Mouse (Mus musculus): Measurements from ENCODE around the gene Tnfrsf11a. TPM values are rescaled to one million over a fixed set of nuclear protein-coding genes. Genes with fewer than 3 reads are reported as not detected.

Tnfrsf11a gene
- 0.51 and 0.69 TPM in 2 replicates for polyA plus RNA-seq (2014; fragmentation: Nextera tagmentation; extraction: Ambion mirVana)

DNA sequence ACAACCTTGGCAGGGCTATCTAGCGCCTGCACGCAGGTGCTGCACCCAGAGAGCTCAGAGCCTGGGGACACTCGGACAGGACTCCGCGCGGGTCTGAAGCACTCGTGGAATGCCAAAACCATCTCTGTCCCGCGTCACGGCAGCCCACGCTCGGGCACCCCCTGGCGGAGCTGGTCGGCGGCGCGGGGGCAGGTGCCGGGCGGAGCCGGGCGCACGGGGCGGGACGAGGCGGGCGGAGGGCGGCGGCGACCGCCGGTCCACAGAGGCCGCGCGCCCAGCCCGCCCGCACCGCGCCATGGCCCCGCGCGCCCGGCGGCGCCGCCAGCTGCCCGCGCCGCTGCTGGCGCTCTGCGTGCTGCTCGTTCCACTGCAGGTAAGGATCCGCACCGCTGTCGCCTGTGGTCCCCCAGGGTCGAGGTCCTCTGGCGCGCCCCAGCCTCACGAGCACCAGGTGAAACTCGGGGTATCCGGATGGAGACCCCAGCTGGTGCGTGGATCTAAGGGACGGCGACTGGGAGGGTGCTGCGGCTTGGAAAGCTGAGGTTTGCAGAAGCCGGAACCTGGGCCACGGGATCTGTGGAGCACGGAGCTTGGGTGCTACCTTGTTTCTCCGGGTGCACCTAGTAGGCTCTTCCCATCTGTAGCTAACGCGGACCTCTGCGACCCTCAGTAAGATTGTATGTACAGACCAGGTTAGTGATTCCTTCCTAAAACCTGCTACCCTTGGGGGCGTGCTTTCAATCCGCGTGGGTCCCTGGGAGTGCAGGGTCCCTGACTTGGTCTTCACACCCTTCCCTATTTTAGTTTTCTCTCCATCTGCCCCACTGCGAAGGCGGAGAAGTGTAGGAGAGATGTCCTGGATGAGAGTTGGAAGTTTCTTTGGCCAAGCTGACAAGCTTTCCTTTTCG lies at the start of gene Tnfrsf11a:
Gene Tnfrsf11a, plus strand, starts transcription at position 262 of the 908 bp plus-strand sequence.
- no peaks in the 10 kb centered on the region for H3K9me3 ChIP-seq (ENCODE audit: control insufficient read depth, low read length)
- WGBS, result 4% methylated on average over 61 of the region's 77 CpGs
- H3K27me3 ChIP-seq (replicated peaks; ENCODE audit: control insufficient read depth, insufficient read depth, low read length), result peaks cover 34% of the 10 kb centered on the region
- H3K27ac ChIP-seq (ENCODE audit: low read depth, low read length), result no peak within 1 kb of the TSS
- H3K9ac ChIP-seq (ENCODE audit: low read depth, low read length), result peak within 1 kb of the TSS; percentile 46
- DNase-seq (ENCODE audit: low spot score) (peak; percentile 49), ATAC-seq (replicated peaks; ENCODE audit: low FRiP score) (peak; percentile 79)
- peak within 1 kb of the TSS; percentile 60 for H3K4me3 ChIP-seq (ENCODE audit: low read depth, low read length)
- H3K4me2 ChIP-seq, result peak within 1 kb of the TSS; percentile 95
- H3K4me1 ChIP-seq (replicated peaks; ENCODE audit: control insufficient read depth, insufficient read depth, low read length), result 0 out of 2 replicates have a peak, but pooled peaks cover 4% of the 10 kb centered on the region
- no peaks in the 10 kb centered on the region for H3K36me3 ChIP-seq (ENCODE audit: control insufficient read depth, insufficient read depth, low read length)

DNA sequence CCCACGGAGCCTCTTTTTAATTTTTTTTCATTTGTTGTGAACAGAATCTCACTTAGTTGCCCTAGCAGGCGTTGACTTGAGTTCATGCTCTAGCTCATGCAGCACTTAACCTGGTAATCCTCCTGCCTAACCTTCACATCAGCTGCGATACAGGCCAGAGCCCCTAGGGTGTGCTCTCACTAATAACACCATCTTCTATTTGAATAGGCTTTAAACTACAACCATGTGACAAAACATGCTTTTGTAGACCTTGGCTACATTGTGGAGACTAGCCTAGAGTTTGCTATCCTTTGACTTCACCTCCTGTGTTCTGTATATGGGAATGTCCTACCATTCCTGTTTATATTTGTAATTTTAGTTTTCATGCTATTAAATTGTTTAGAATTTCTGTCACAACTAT lies 45.2 kb upstream of the Tnfrsf11a start:
- no peaks in the 10 kb centered on the region for H3K4me1 ChIP-seq (replicated peaks; ENCODE audit: control insufficient read depth, insufficient read depth, low read length)
- no peaks in the 10 kb centered on the region for H3K27me3 ChIP-seq (replicated peaks; ENCODE audit: control insufficient read depth, insufficient read depth, low read length)
- H3K9ac ChIP-seq (ENCODE audit: low read depth, low read length), result no peak overlapping the region
- DNase-seq (ENCODE audit: low spot score), result no peak
- H3K36me3 ChIP-seq (ENCODE audit: control insufficient read depth, insufficient read depth, low read length), result peaks cover 4% of the 10 kb centered on the region; the same call in 1 of the 2 replicates
- WGBS, result 74% methylated on average over 3 of the region's 3 CpGs
- H3K27ac ChIP-seq (ENCODE audit: low read depth, low read length), result no peak overlapping the region
- no peaks in the 10 kb centered on the region for H3K9me3 ChIP-seq (ENCODE audit: control insufficient read depth, low read length)
- ATAC-seq (replicated peaks; ENCODE audit: low FRiP score), result no peak
- no peak overlapping the region for H3K4me2 ChIP-seq
- H3K4me3 ChIP-seq (ENCODE audit: low read depth, low read length), result no peak overlapping the region

DNA sequence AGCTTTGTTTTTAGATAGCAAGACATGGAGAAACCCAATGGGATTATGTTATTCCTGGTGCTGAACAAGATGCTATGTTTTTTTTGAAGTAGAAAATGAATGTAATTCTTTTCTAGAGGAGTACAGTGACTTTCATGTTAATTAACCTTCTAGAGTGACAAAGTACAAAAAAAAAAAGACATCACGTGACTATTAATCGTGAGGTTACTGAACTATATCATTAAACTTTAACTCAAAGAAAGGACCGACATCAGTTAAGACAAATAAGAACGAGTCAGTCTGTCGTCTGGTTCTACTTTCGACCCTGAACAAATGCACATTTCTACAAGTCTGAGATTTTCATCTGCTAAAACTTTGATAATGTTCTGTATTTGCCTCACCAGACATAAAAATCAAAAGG lies 42.2 kb upstream of the Tnfrsf11a start:
- Histone ChIP-seq H3K4me1 (replicated peaks; ENCODE audit: control insufficient read depth, insufficient read depth, low read length) (no peaks in the 10 kb centered on the region), H3K4me3 (ENCODE audit: low read depth, low read length) (no peak overlapping the region), H3K36me3 (ENCODE audit: control insufficient read depth, insufficient read depth, low read length) (peaks cover 3% of the 10 kb centered on the region; the same call in 1 of the 2 replicates), H3K27ac (ENCODE audit: low read depth, low read length) (no peak overlapping the region), H3K4me2 (no peak overlapping the region), H3K9me3 (ENCODE audit: control insufficient read depth, low read length) (no peaks in the 10 kb centered on the region), H3K27me3 (replicated peaks; ENCODE audit: control insufficient read depth, insufficient read depth, low read length) (no peaks in the 10 kb centered on the region), H3K9ac (ENCODE audit: low read depth, low read length) (no peak overlapping the region)
- WGBS, result 88% methylated on average over 6 of the region's 6 CpGs
- no peak for DNase-seq (ENCODE audit: low spot score)
- ATAC-seq (replicated peaks; ENCODE audit: low FRiP score), result no peak

DNA sequence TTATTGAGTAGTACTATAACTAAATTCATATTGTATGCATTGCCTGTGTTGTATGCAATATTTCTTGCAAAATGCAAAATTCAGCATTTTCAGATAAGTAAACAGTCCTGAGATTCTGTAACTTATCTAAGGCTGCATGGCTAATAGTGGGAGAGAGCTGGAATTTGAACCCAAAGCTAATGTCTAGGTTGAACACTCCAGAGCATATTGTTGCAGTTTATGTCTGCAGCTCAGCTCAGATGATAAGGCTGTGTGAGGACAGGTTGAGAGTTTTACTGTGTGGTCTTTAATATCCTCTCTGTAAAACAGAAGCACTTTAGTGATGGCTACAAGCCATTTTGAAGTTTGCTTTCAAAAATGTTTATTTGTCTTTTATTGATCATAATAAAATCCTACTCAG lies 41.0 kb upstream of the Tnfrsf11a start:
- DNase-seq (ENCODE audit: low spot score), result no peak
- Histone ChIP-seq H3K9ac (ENCODE audit: low read depth, low read length) (no peak overlapping the region), H3K4me2 (no peak overlapping the region), H3K36me3 (ENCODE audit: control insufficient read depth, insufficient read depth, low read length) (peaks cover 3% of the 10 kb centered on the region; the same call in 1 of the 2 replicates), H3K4me3 (ENCODE audit: low read depth, low read length) (no peak overlapping the region), H3K27ac (ENCODE audit: low read depth, low read length) (no peak overlapping the region), H3K9me3 (ENCODE audit: control insufficient read depth, low read length) (no peaks in the 10 kb centered on the region), H3K4me1 (replicated peaks; ENCODE audit: control insufficient read depth, insufficient read depth, low read length) (no peaks in the 10 kb centered on the region), H3K27me3 (replicated peaks; ENCODE audit: control insufficient read depth, insufficient read depth, low read length) (no peaks in the 10 kb centered on the region)
- no peak for ATAC-seq (replicated peaks; ENCODE audit: low FRiP score)

DNA sequence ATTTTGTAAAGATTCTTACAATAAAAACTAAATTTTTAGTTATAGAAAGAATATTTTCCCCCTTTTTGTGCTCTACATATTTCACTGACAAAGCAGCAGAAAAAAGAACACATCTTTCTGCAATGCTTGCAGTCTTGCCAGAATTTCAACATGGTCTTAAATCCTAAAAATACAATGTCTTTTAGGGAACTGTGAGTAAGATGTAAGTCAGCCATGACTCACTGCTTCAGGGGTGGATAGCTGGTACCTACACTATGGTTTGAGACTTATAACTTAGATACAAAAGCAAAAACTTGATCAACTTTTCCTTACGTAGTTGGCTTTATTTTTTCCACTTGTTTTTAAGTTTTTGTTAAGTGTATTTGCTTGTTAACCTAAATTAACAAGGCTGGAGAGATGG lies 38.0 kb upstream of the Tnfrsf11a start:
- ATAC-seq (replicated peaks; ENCODE audit: low FRiP score), result no peak
- no peak for DNase-seq (ENCODE audit: low spot score)
- no peak overlapping the region for H3K4me2 ChIP-seq
- H3K9ac ChIP-seq (ENCODE audit: low read depth, low read length), result no peak overlapping the region
- WGBS, result 93% methylated on average over 1 of the region's 1 CpGs
- no peak overlapping the region for H3K4me3 ChIP-seq (ENCODE audit: low read depth, low read length)
- H3K36me3 ChIP-seq (ENCODE audit: control insufficient read depth, insufficient read depth, low read length), result peaks cover 3% of the 10 kb centered on the region; the same call in 1 of the 2 replicates
- H3K9me3 ChIP-seq (ENCODE audit: control insufficient read depth, low read length), result no peaks in the 10 kb centered on the region
- H3K4me1 ChIP-seq (replicated peaks; ENCODE audit: control insufficient read depth, insufficient read depth, low read length), result no peaks in the 10 kb centered on the region
- H3K27me3 ChIP-seq (replicated peaks; ENCODE audit: control insufficient read depth, insufficient read depth, low read length), result no peaks in the 10 kb centered on the region
- no peak overlapping the region for H3K27ac ChIP-seq (ENCODE audit: low read depth, low read length)

DNA sequence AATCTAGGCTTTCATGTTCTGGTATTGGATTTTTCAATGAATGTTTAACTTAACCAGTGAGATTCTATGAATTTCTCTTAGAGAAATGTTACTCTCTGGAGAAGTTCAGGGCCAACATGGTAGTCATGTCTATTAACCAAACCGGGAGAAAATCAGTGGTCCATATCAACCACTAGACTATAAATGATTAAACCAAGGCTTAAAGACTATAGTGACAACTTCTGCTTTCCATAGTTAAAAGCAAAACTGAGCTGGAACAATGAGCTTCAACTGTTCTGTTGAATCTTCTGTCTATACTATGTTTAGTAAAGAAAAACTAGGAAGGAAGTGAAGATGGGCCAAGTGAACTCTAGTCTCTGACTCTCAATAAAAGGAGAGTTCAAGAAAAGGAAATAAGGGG lies 34.1 kb upstream of the Tnfrsf11a start:
- no peaks in the 10 kb centered on the region for H3K4me1 ChIP-seq (replicated peaks; ENCODE audit: control insufficient read depth, insufficient read depth, low read length)
- no peak overlapping the region for H3K9ac ChIP-seq (ENCODE audit: low read depth, low read length)
- no peaks in the 10 kb centered on the region for H3K27me3 ChIP-seq (replicated peaks; ENCODE audit: control insufficient read depth, insufficient read depth, low read length)
- no peak overlapping the region for H3K4me2 ChIP-seq
- ATAC-seq (replicated peaks; ENCODE audit: low FRiP score) (no peak), DNase-seq (ENCODE audit: low spot score) (no peak)
- no peaks in the 10 kb centered on the region for H3K9me3 ChIP-seq (ENCODE audit: control insufficient read depth, low read length)
- peaks cover 3% of the 10 kb centered on the region; the same call in 1 of the 2 replicates for H3K36me3 ChIP-seq (ENCODE audit: control insufficient read depth, insufficient read depth, low read length)
- H3K4me3 ChIP-seq (ENCODE audit: low read depth, low read length), result no peak overlapping the region
- no peak overlapping the region for H3K27ac ChIP-seq (ENCODE audit: low read depth, low read length)
- 70% methylated on average over 1 of the region's 1 CpGs for WGBS

DNA sequence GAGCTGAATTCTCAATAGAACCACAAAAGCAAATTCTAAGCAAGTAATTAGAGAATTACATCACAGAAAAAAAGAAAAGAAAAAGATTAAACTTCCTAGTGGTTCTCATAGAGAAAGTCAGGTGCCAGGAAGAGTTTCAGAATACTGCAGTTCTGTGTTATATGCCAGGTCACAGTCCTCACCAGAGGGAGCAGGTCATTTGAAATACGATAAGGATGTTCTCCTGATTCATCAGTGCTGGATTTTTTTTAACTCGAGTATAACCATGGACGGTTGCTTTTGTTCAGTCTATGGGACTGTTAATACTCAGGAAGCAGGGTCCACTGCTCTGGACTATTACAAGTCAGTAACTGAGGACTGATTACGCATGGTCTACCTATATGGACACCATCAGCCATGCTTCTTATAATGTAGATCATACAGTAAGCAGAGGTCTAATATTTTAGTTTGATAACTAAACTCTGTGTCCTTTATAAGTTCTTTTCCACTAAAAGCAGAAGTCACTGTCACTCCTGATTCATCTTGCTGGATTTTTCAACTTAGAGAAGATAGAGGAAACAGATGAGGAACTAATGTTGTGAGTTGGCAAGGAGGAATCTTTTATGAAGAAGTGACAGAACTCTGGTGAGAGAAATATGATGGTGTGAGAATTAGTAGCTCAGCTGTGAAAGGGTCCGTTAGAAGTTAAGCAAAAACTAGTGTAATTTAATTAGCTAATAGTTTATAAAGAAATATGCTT lies 33.5 kb upstream of the Tnfrsf11a start:
- WGBS, result 87% methylated on average over 5 of the region's 5 CpGs
- Histone ChIP-seq H3K9me3 (ENCODE audit: control insufficient read depth, low read length) (no peaks in the 10 kb centered on the region), H3K9ac (ENCODE audit: low read depth, low read length) (no peak overlapping the region), H3K4me3 (ENCODE audit: low read depth, low read length) (no peak overlapping the region), H3K4me1 (replicated peaks; ENCODE audit: control insufficient read depth, insufficient read depth, low read length) (no peaks in the 10 kb centered on the region), H3K27ac (ENCODE audit: low read depth, low read length) (no peak overlapping the region), H3K4me2 (no peak overlapping the region), H3K36me3 (ENCODE audit: control insufficient read depth, insufficient read depth, low read length) (peaks cover 3% of the 10 kb centered on the region; the same call in 1 of the 2 replicates), H3K27me3 (replicated peaks; ENCODE audit: control insufficient read depth, insufficient read depth, low read length) (no peaks in the 10 kb centered on the region)
- ATAC-seq (replicated peaks; ENCODE audit: low FRiP score) (no peak), DNase-seq (ENCODE audit: low spot score) (no peak)

DNA sequence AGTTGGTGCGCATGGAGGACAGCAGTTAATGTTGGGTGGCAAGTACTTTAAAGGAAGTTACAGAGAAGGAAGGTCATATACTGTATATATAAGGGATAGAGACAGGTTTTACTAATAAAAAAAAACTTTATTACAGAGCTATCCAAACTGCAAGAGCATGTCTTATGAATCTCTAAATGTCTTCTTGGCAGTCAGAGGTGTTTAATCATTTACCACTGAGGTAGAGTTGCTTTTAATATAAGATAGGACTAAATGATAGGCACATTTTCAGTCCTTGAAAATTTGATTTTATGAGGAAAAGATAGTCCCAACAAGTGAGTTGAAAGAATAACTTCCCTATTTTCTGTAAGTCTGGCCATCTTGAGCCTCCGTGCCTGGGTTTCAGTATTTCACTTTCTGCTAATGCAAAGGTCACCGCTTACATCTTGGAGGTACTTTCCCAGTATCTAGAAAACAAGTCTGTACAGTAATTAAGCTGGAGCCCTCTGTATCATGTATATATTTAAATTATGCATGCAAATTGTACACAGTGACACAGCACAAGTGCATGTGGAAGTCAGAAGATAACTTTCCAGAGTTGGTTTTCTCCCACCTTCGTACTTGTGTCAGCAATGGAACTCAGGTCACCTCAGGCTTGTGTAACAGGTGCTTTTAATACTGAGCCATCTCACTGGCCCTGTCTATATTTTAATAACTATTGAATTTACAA lies 32.3 kb upstream of the Tnfrsf11a start:
- Histone ChIP-seq H3K4me3 (ENCODE audit: low read depth, low read length) (no peak overlapping the region), H3K4me1 (replicated peaks; ENCODE audit: control insufficient read depth, insufficient read depth, low read length) (no peaks in the 10 kb centered on the region), H3K9ac (ENCODE audit: low read depth, low read length) (no peak overlapping the region), H3K9me3 (ENCODE audit: control insufficient read depth, low read length) (no peaks in the 10 kb centered on the region), H3K4me2 (no peak overlapping the region), H3K27ac (ENCODE audit: low read depth, low read length) (no peak overlapping the region), H3K27me3 (replicated peaks; ENCODE audit: control insufficient read depth, insufficient read depth, low read length) (no peaks in the 10 kb centered on the region), H3K36me3 (ENCODE audit: control insufficient read depth, insufficient read depth, low read length) (peaks cover 1% of the 10 kb centered on the region; the same call in 1 of the 2 replicates)
- no peak for ATAC-seq (replicated peaks; ENCODE audit: low FRiP score)
- WGBS, result 90% methylated on average over 4 of the region's 4 CpGs
- no peak for DNase-seq (ENCODE audit: low spot score)
